Mouse (Mus musculus): Measurements from ENCODE around the gene Gm27027. TPM values are rescaled to one million over a fixed set of nuclear protein-coding genes. Genes with fewer than 3 reads are reported as not detected.

Gm27027 gene
- not detected in 2 replicates for polyA plus RNA-seq (2012; rRNA removed)

- H3K4me1 ChIP-seq (ENCODE audit: control insufficient read depth, insufficient read depth, low read length), result no peaks in the 10 kb centered on the region
- peaks cover 7% of the 10 kb centered on the region for H3K36me3 ChIP-seq (ENCODE audit: control insufficient read depth, insufficient read depth, low read length)
- H3K27me3 ChIP-seq (ENCODE audit: control insufficient read depth, insufficient read depth, low read length), result no peaks in the 10 kb centered on the region
- H3K27ac ChIP-seq (ENCODE audit: control insufficient read depth, insufficient read depth, low read depth, low read length), result no peak within 1 kb of the TSS
- no peak within 1 kb of the TSS for H3K4me3 ChIP-seq (ENCODE audit: control insufficient read depth, low read depth, low read length)
- TF ChIP-seq CTCF (IDR thresholded peaks at IDR 0.05; ENCODE audit: control insufficient read depth, insufficient read depth, insufficient replicate concordance, low read depth, low read length) (no peak), POLR2A (IDR thresholded peaks at IDR 0.05; ENCODE audit: control insufficient read depth, low read depth, low read length) (no peak)
Measured at GRCm38 (mm10) chr2:93996254-93996653, at the start of gene Gm27027. Gene Gm27027, minus strand, starts transcription at chr2:93996354.

GRCm38 (mm10) chr2:94045411-94046090 is 49.4 kb upstream of the Gm27027 start:
- Histone ChIP-seq H3K27me3 (ENCODE audit: control insufficient read depth, insufficient read depth, low read length) (no peaks in the 10 kb centered on the region), H3K36me3 (ENCODE audit: control insufficient read depth, insufficient read depth, low read length) (no peaks in the 10 kb centered on the region), H3K4me3 (ENCODE audit: control insufficient read depth, low read depth, low read length) (no peak overlapping the region), H3K4me1 (ENCODE audit: control insufficient read depth, insufficient read depth, low read length) (no peaks in the 10 kb centered on the region; the same call in 1 of the 2 replicates), H3K27ac (ENCODE audit: control insufficient read depth, insufficient read depth, low read depth, low read length) (no peak overlapping the region)
- TF ChIP-seq CTCF (IDR thresholded peaks at IDR 0.05; ENCODE audit: control insufficient read depth, insufficient read depth, insufficient replicate concordance, low read depth, low read length), result no peak
- TF ChIP-seq POLR2A (IDR thresholded peaks at IDR 0.05; ENCODE audit: control insufficient read depth, low read depth, low read length), result no peak

GRCm38 (mm10) chr2:94044174-94044573 is 48.0 kb upstream of the Gm27027 start:
- no peaks in the 10 kb centered on the region for H3K4me1 ChIP-seq (ENCODE audit: control insufficient read depth, insufficient read depth, low read length)
- no peak overlapping the region for H3K4me3 ChIP-seq (ENCODE audit: control insufficient read depth, low read depth, low read length)
- H3K36me3 ChIP-seq (ENCODE audit: control insufficient read depth, insufficient read depth, low read length), result no peaks in the 10 kb centered on the region
- no peak for TF ChIP-seq POLR2A (IDR thresholded peaks at IDR 0.05; ENCODE audit: control insufficient read depth, low read depth, low read length)
- no peak for TF ChIP-seq CTCF (IDR thresholded peaks at IDR 0.05; ENCODE audit: control insufficient read depth, insufficient read depth, insufficient replicate concordance, low read depth, low read length)
- no peak overlapping the region; the same call in 1 of the 2 replicates for H3K27ac ChIP-seq (ENCODE audit: control insufficient read depth, insufficient read depth, low read depth, low read length)
- no peaks in the 10 kb centered on the region for H3K27me3 ChIP-seq (ENCODE audit: control insufficient read depth, insufficient read depth, low read length)

- H3K27me3 ChIP-seq (ENCODE audit: control insufficient read depth, insufficient read depth, low read length), result no peaks in the 10 kb centered on the region
- TF ChIP-seq CTCF (IDR thresholded peaks at IDR 0.05; ENCODE audit: control insufficient read depth, insufficient read depth, insufficient replicate concordance, low read depth, low read length) (no peak), POLR2A (IDR thresholded peaks at IDR 0.05; ENCODE audit: control insufficient read depth, low read depth, low read length) (no peak)
Measured at GRCm38 (mm10) chr2:94043662-94044061, 47.5 kb upstream of the Gm27027 start.

GRCm38 (mm10) chr2:94042461-94042860 is 46.3 kb upstream of the Gm27027 start:
- no peaks in the 10 kb centered on the region for H3K4me1 ChIP-seq (ENCODE audit: control insufficient read depth, insufficient read depth, low read length)
- H3K4me3 ChIP-seq (ENCODE audit: control insufficient read depth, low read depth, low read length), result no peak overlapping the region
- TF ChIP-seq CTCF (IDR thresholded peaks at IDR 0.05; ENCODE audit: control insufficient read depth, insufficient read depth, insufficient replicate concordance, low read depth, low read length) (no peak), POLR2A (IDR thresholded peaks at IDR 0.05; ENCODE audit: control insufficient read depth, low read depth, low read length) (no peak)
- H3K36me3 ChIP-seq (ENCODE audit: control insufficient read depth, insufficient read depth, low read length), result no peaks in the 10 kb centered on the region
- no peak overlapping the region for H3K27ac ChIP-seq (ENCODE audit: control insufficient read depth, insufficient read depth, low read depth, low read length)
- H3K27me3 ChIP-seq (ENCODE audit: control insufficient read depth, insufficient read depth, low read length), result no peaks in the 10 kb centered on the region

More at GRCm38 (mm10) chr2:94043662-94044061, 47.5 kb upstream of the Gm27027 start:
- H3K4me3 ChIP-seq (ENCODE audit: control insufficient read depth, low read depth, low read length), result no peak overlapping the region
- H3K36me3 ChIP-seq (ENCODE audit: control insufficient read depth, insufficient read depth, low read length), result no peaks in the 10 kb centered on the region
- H3K4me1 ChIP-seq (ENCODE audit: control insufficient read depth, insufficient read depth, low read length), result no peaks in the 10 kb centered on the region
- no peak overlapping the region for H3K27ac ChIP-seq (ENCODE audit: control insufficient read depth, insufficient read depth, low read depth, low read length)

GRCm38 (mm10) chr2:94040391-94041125 is 44.4 kb upstream of the Gm27027 start:
- Histone ChIP-seq H3K27me3 (ENCODE audit: control insufficient read depth, insufficient read depth, low read length) (no peaks in the 10 kb centered on the region), H3K4me1 (ENCODE audit: control insufficient read depth, insufficient read depth, low read length) (no peaks in the 10 kb centered on the region), H3K4me3 (ENCODE audit: control insufficient read depth, low read depth, low read length) (no peak overlapping the region), H3K36me3 (ENCODE audit: control insufficient read depth, insufficient read depth, low read length) (no peaks in the 10 kb centered on the region), H3K27ac (ENCODE audit: control insufficient read depth, insufficient read depth, low read depth, low read length) (no peak overlapping the region)
- no peak for TF ChIP-seq CTCF (IDR thresholded peaks at IDR 0.05; ENCODE audit: control insufficient read depth, insufficient read depth, insufficient replicate concordance, low read depth, low read length)
- no peak for TF ChIP-seq POLR2A (IDR thresholded peaks at IDR 0.05; ENCODE audit: control insufficient read depth, low read depth, low read length)

All from testis, adult 2 months (tissue).